Mouse (Mus musculus) liver, adult 2 months (tissue): Measurements from ENCODE around the gene Tssk1.

Experiments used
- CTCF ChIP-seq: fragments of 200-500 bp; IDR thresholded peaks from 2 replicates; pipeline ENCODE4 v1.5.1; 2011; ENCODE audit warnings: low read depth, low read length, control low read depth
- POLR2A ChIP-seq: fragments of 200-500 bp; IDR thresholded peaks from 2 replicates; pipeline ENCODE4 v1.6.1; 2011; ENCODE audit warnings: low read length, control low read depth; ENCODE audit not compliant: insufficient read depth; ENCODE audit errors: extremely low read depth

GRCm38 (mm10) chr16:17879571-17879970 lies 14.5 kb upstream of the Tssk1 start:
- TF ChIP-seq CTCF (no peak), POLR2A (no peak)
